Mouse (Mus musculus) neutrophil, adult 59 days (primary cell): ENCODE results near the gene Rtl4. TPM values are rescaled to one million over a fixed set of nuclear protein-coding genes. Genes with fewer than 3 reads are reported as not detected.

ENCODE experiments used
- total RNA-seq, 2 experiments: library from RNA; stranded (reverse); gene quantifications; 1 replicate in 1 of 2; 2 replicates in 1 of 2; pipeline ENCODE4 v1.2.4; 2023

The Rtl4 gene
- not detected for total RNA-seq

DNA sequence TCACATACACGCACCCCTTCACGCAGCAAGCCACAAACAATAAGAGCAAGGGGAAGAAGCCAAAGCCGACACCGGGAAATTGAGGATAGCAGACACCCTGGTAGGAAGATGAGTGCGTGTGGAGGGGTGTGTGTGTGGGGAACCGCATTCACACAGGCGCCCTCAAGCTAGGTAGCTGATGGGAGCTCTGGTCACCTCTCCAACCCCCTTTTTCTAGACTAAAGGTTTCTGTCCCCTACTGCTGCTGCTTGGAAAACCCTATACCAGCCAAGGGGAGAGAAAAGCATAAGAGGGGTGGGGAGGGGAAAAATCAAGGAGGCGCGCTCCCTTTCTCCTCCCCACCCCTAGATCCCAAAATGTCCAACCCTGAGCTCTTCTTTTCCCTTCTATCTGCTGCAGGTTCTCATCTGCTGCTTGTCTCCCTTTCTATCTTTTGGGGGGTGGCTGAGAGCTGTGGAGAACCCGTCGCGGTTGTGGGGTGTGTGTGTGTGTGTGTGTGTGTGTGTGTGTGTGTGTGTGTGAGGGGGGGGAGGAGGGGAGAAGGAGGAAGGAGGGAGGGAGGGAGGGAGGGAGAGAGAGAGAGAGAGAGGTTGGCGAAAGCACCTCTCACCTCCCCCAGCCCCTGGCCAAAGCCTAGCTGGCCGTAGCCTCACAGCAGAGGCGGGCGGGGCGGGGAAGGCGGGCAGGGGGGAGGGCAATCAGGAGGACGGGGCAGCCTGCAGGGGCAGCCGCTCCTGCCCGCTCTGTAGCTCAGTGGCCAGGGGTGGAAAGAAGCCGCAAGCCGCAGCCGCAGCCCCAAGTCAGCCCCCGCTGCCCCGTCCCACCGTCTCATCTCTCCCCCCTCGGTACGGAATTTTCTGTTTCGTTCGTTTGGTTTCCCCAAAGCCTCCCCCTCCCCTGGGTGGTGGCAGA lies at the start of gene Rtl4:
Gene Rtl4 (plus strand): TSS at position 701 of the 912 bp plus-strand sequence.

DNA sequence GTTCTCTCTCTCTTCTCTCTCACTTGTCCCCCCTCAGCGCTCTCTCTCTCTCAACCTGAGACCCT lies 733 bp upstream of the Rtl4 start, which contains the start of gene Trpc5:
Gene Trpc5 (minus strand): TSS at position 39 of the 65 bp plus-strand sequence.

Other genes with a start within 250 kb of the Rtl4 start
- gene Trpc5os, start 232.3 kb upstream of the Rtl4 start, total RNA-seq = not detected
- gene Trpc5, start 727 bp upstream of the Rtl4 start, total RNA-seq = not detected